Mouse (Mus musculus) left cerebral cortex, adult 2 months (tissue): Measurements from ENCODE around the gene Rpl41. TPM values are rescaled to one million over a fixed set of nuclear protein-coding genes. Genes with fewer than 3 reads are reported as not detected.
A peak's percentile ranks its signal among the peaks of the same experiment; 100 is the strongest.

Experiments
- DNase-seq, 2 experiments: peaks; one replicate each; pipeline ENCODE4 v3.0.0; 2021 to 2022; ENCODE audit warnings: low spot score in 2 of 2, mixed read lengths in 1 of 2; ENCODE audit errors: extremely low spot score in 1 of 2
- H3K27ac ChIP-seq: fragments of 200-600 bp; 2 replicates; pipeline ENCODE4 v1.8.1; 2022
- H3K4me3 ChIP-seq: fragments of 200-600 bp; 2 replicates; pipeline ENCODE4 v1.8.1; 2022
- CTCF ChIP-seq: fragments of 200-600 bp; IDR thresholded peaks from 2 replicates; pipeline ENCODE4 v1.8.1; 2022; ENCODE audit warnings: antibody characterized with exemption, mild to moderate bottlenecking, moderate library complexity
- intact Hi-C: fragments of 180-260 bp; cut with DNase I; formaldehyde crosslinking; loops from one replicate; pipeline ENCODE4 v1.15.1; 2025
- total RNA-seq, 2 experiments: library from RNA; stranded (reverse); gene quantifications; 2 replicates each; pipeline ENCODE4 v1.2.3; 2021

The Rpl41 gene
- total RNA-seq, 2 experiments from 2014 or later, result 1,506 to 1,537 TPM

- no peak for TF ChIP-seq CTCF
- intact Hi-C loops, result loop anchor here (1.0 kb wide), 1 partner anchor 66 kb away; no protein-coding TSS in a partner anchor
- DNase-seq, result no peak
- no peak overlapping the region for H3K27ac ChIP-seq
- H3K4me3 ChIP-seq, result peak overlapping the region; percentile 89
Observed at GRCm38 (mm10) chr10:128526366-128527356, 22.4 kb downstream of the Rpl41 start.

GRCm38 (mm10) chr10:128525671-128526308 is 23.3 kb downstream of the Rpl41 start, which contains the start of gene Esyt1:
TSS of gene Esyt1 (minus strand) at chr10:128525871.
- Histone ChIP-seq H3K4me3 (peak within 1 kb of the TSS; percentile 89), H3K27ac (peak within 1 kb of the TSS; percentile 61)
- peak; percentile 79 to 85 for DNase-seq
- TF ChIP-seq CTCF, result peak; percentile 47
- intact Hi-C loops, result loop anchor here (1.0 to 2.0 kb wide), 2 partner anchors 23 to 65 kb away; no protein-coding TSS in a partner anchor

- intact Hi-C loops, result loop anchor here (2.0 kb wide), 1 partner anchor 22 kb away; no protein-coding TSS in a partner anchor
- no peak for TF ChIP-seq CTCF
- H3K27ac ChIP-seq, result peak overlapping the region; percentile 61
- peak overlapping the region; percentile 89 for H3K4me3 ChIP-seq
- peak; percentile 39 to 52 for DNase-seq
Observed at GRCm38 (mm10) chr10:128524732-128525662, 24.1 kb downstream of the Rpl41 start.

GRCm38 (mm10) chr10:128524111-128524731 is 24.9 kb downstream of the Rpl41 start:
- TF ChIP-seq CTCF, result no peak
- intact Hi-C loops, result loop anchor here (2.0 kb wide), 1 partner anchor 21 kb away; no protein-coding TSS in a partner anchor
- DNase-seq, result no peak
- peak overlapping the region; percentile 61; the same call in 1 of the 2 replicates for H3K27ac ChIP-seq
- peak overlapping the region; percentile 89 for H3K4me3 ChIP-seq

DNA sequence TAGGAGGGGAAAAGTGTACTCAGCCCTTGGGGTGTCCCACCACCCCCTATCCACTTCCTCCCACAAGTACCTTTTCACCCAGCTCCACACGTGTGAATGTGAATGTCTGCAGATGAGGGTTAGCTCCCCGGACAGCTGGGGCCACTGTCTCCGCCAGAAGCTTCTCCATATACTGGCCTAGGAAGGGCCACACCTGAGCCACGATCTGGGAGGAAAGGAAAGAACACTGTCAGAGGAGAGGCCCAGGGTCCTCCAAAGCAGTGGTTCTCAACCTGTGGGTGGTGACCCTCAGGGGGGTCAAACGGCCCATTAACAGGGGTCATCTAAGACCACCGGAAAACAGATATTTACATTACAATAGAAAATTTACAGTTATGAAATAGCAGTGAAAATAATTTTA is 26.8 kb downstream of the Rpl41 start:
- intact Hi-C loops, result no loop called here
- DNase-seq, result no peak
- no peak overlapping the region for H3K27ac ChIP-seq
- H3K4me3 ChIP-seq, result no peak overlapping the region
- no peak for TF ChIP-seq CTCF

DNA sequence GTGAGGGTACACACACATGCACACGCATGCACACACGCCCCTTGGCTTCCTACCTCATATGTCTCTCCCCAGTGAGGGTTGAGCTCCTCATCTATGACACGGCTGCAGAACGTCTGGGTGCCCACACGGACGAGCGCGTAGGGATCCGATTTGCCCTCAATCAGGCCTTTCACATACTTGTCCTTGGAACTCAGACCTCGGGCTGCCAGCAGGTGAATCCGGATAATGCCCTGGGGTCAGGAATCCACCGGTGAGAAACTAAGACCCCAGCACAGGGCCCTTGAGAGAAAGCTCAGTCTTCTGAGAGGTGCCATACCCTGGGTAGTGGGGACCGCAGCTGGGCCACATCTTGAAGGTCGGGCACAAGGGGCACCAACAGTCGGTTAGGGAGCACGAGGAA is 28.5 kb downstream of the Rpl41 start:
- intact Hi-C loops, result no loop called here
- no peak for TF ChIP-seq CTCF
- H3K27ac ChIP-seq, result no peak overlapping the region
- DNase-seq, result no peak
- H3K4me3 ChIP-seq, result no peak overlapping the region

GRCm38 (mm10) chr10:128518833-128519232 is 30.3 kb downstream of the Rpl41 start:
- DNase-seq, result peak in 1 of 2 experiments; percentile 35
- peak; percentile 62 for TF ChIP-seq CTCF
- Histone ChIP-seq H3K4me3 (no peak overlapping the region), H3K27ac (no peak overlapping the region)
- intact Hi-C loops, result loop anchor here (2.0 kb wide), 1 partner anchor 18 kb away; no protein-coding TSS in a partner anchor

- TF ChIP-seq CTCF, result no peak
- no peak for DNase-seq
- intact Hi-C loops, result no loop called here
- Histone ChIP-seq H3K27ac (no peak overlapping the region), H3K4me3 (no peak overlapping the region)
Observed at GRCm38 (mm10) chr10:128516677-128517076, 32.4 kb downstream of the Rpl41 start.

DNA sequence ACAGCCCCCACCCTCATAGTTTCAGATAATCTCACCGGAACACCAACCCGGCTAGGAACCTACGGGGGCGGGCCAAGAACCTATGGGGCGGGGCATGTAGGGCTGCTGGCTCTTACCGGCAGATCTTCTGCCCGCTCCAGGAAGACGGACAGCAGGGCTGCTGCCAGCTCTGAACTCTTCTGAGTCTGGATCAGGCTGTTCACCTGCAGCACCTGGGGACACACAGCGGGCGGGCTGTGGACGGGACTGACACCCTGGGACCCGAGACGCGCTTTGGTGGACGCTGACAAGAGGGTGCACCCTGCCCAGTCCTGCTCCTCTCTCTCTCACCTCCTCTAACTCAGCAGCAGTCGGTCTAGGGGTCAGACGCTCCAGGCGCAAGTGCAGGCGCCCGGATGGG is 33.1 kb downstream of the Rpl41 start:
- intact Hi-C loops, result no loop called here
- TF ChIP-seq CTCF, result no peak
- no peak for DNase-seq
- Histone ChIP-seq H3K27ac (no peak overlapping the region), H3K4me3 (no peak overlapping the region)

- Histone ChIP-seq H3K4me3 (no peak overlapping the region), H3K27ac (no peak overlapping the region)
- TF ChIP-seq CTCF, result no peak
- intact Hi-C loops, result no loop called here
- no peak for DNase-seq
Observed at GRCm38 (mm10) chr10:128515044-128515443, 34.1 kb downstream of the Rpl41 start.
